Mouse (Mus musculus) liver, embryonic 16.5 days (tissue): ENCODE results near the gene Rnf208. TPM values are rescaled to one million over a fixed set of nuclear protein-coding genes. Genes with fewer than 3 reads are reported as not detected.

Experiments
- ATAC-seq: fragments of 200-750 bp; cut with Nextera tagmentation; 2 replicates; pipeline ENCODE4 v1.8.0; 2017; ENCODE audit warnings: low read depth, mild to moderate bottlenecking, moderate number of reproducible peaks, moderate library complexity
- H3K27ac ChIP-seq: fragments of 300-500 bp; sonication (generic); 2 replicates; pipeline ENCODE4 v1.5.1; 2014; ENCODE audit warnings: mild to moderate bottlenecking, low read length
- H3K27me3 ChIP-seq: fragments of 300-500 bp; sonication (generic); 2 replicates; pipeline ENCODE4 v1.6.1; 2014; ENCODE audit warnings: low read depth, low read length, mixed read lengths; ENCODE audit not compliant: control insufficient read depth, insufficient read depth
- H3K36me3 ChIP-seq: fragments of 300-500 bp; sonication (generic); 2 replicates; pipeline ENCODE4 v1.6.1; 2014; ENCODE audit warnings: mild to moderate bottlenecking; ENCODE audit not compliant: control insufficient read depth, insufficient read depth
- H3K4me1 ChIP-seq: fragments of 300-500 bp; sonication (generic); 2 replicates; pipeline ENCODE4 v1.6.1; 2014; ENCODE audit warnings: low read depth, low read length, mixed read lengths; ENCODE audit not compliant: control insufficient read depth
- H3K4me2 ChIP-seq: fragments of 300-500 bp; sonication (generic); 2 replicates; pipeline ENCODE4 v1.6.1; 2014; ENCODE audit warnings: low read depth, low read length, mixed read lengths
- H3K4me3 ChIP-seq: fragments of 300-500 bp; sonication (generic); 2 replicates; pipeline ENCODE4 v1.5.1; 2014; ENCODE audit warnings: low read depth, mild to moderate bottlenecking, low read length
- H3K9ac ChIP-seq: fragments of 300-500 bp; sonication (generic); 2 replicates; pipeline ENCODE4 v1.6.1; 2014; ENCODE audit warnings: low read depth, low read length
- H3K9me3 ChIP-seq: fragments of 300-500 bp; sonication (generic); replicated peaks from 2 replicates; pipeline ENCODE4 v1.6.1; 2016; ENCODE audit warnings: low read length; ENCODE audit not compliant: control insufficient read depth
- WGBS: fragments of 180-500 bp; shearing (Covaris S2); extraction: QIAGEN DNeasy Blood & Tissue Kit; methylation state at CpG from one replicate; pipeline ENCODE4 v1.1.7; 2014; ENCODE audit not compliant: insufficient replicate concordance; 5-methylcytosine and 5-hydroxymethylcytosine counted together
- polyA plus RNA-seq: library from polyadenylated mRNA; unstranded; fragments of >200 nt; fragmentation: Nextera tagmentation; extraction: Ambion mirVana; gene quantifications from 2 replicates; pipeline ENCODE4 v1.2.1, GENCODE M21; 2015

Gene Rnf208
- polyA plus RNA-seq, 1 experiment from 2014 or later, result 0.77 TPM

- Histone ChIP-seq H3K27me3 (no peaks in the 10 kb centered on the region), H3K4me2 (peak overlapping the region; percentile 24; the same call in 1 of the 2 replicates), H3K27ac (no peak overlapping the region), H3K4me3 (no peak overlapping the region), H3K36me3 (no peaks in the 10 kb centered on the region; the same call in 1 of the 2 replicates), H3K4me1 (peaks cover 56% of the 10 kb centered on the region), H3K9ac (0 out of 2 replicates have a peak overlapping the region, but pooled peaks have one; percentile 3), H3K9me3 (no peaks in the 10 kb centered on the region)
- ATAC-seq, result no peak
- 62% methylated on average over 5 of the region's 5 CpGs for WGBS
Observed at GRCm38 (mm10) chr2:25264286-25264660, 22.2 kb downstream of the Rnf208 start.

- WGBS, result 61% methylated on average over 3 of the region's 3 CpGs
- ATAC-seq, result no peak
- no peaks in the 10 kb centered on the region for H3K27me3 ChIP-seq
- peak overlapping the region; percentile 24; the same call in 1 of the 2 replicates for H3K4me2 ChIP-seq
- no peaks in the 10 kb centered on the region; the same call in 1 of the 2 replicates for H3K36me3 ChIP-seq
- H3K4me3 ChIP-seq, result no peak overlapping the region
- H3K4me1 ChIP-seq, result peaks cover 56% of the 10 kb centered on the region
- H3K9ac ChIP-seq, result no peak overlapping the region
- H3K9me3 ChIP-seq, result no peaks in the 10 kb centered on the region
- no peak overlapping the region for H3K27ac ChIP-seq
Observed at GRCm38 (mm10) chr2:25264851-25265250, 22.8 kb downstream of the Rnf208 start.

GRCm38 (mm10) chr2:25265897-25266656 lies 24.0 kb downstream of the Rnf208 start:
- ATAC-seq, result no peak
- H3K27ac ChIP-seq, result peak overlapping the region; percentile 25
- peak overlapping the region; percentile 39 for H3K4me2 ChIP-seq
- H3K27me3 ChIP-seq, result no peaks in the 10 kb centered on the region
- WGBS, result 39% methylated on average over 6 of the region's 6 CpGs
- peak overlapping the region; percentile 37; the same call in 1 of the 2 replicates for H3K9ac ChIP-seq
- peaks cover 9% of the 10 kb centered on the region for H3K36me3 ChIP-seq
- H3K4me1 ChIP-seq, result peaks cover 63% of the 10 kb centered on the region
- H3K9me3 ChIP-seq, result no peaks in the 10 kb centered on the region
- peak overlapping the region; percentile 2; the same call in 1 of the 2 replicates for H3K4me3 ChIP-seq

- no peak for ATAC-seq
- H3K27me3 ChIP-seq, result no peaks in the 10 kb centered on the region
- no peak overlapping the region for H3K4me3 ChIP-seq
- H3K9me3 ChIP-seq, result no peaks in the 10 kb centered on the region
- H3K4me1 ChIP-seq, result peaks cover 68% of the 10 kb centered on the region
- H3K4me2 ChIP-seq, result peak overlapping the region; percentile 39; the same call in 1 of the 2 replicates
- 50% methylated on average over 2 of the region's 2 CpGs for WGBS
- H3K36me3 ChIP-seq, result peaks cover 9% of the 10 kb centered on the region
- H3K27ac ChIP-seq, result peak overlapping the region; percentile 8
- no peak overlapping the region for H3K9ac ChIP-seq
Observed at GRCm38 (mm10) chr2:25266720-25267119, 24.7 kb downstream of the Rnf208 start.

GRCm38 (mm10) chr2:25267241-25267640 lies 25.2 kb downstream of the Rnf208 start:
- Histone ChIP-seq H3K9ac (no peak overlapping the region), H3K4me3 (no peak overlapping the region), H3K27ac (peak overlapping the region; percentile 8), H3K27me3 (no peaks in the 10 kb centered on the region), H3K4me2 (no peak overlapping the region), H3K36me3 (peaks cover 9% of the 10 kb centered on the region), H3K9me3 (no peaks in the 10 kb centered on the region), H3K4me1 (peaks cover 64% of the 10 kb centered on the region)
- no peak for ATAC-seq

- no peak overlapping the region for H3K4me3 ChIP-seq
- no peak overlapping the region for H3K9ac ChIP-seq
- peaks cover 9% of the 10 kb centered on the region for H3K36me3 ChIP-seq
- no peak for ATAC-seq
- peaks cover 65% of the 10 kb centered on the region for H3K4me1 ChIP-seq
- no peak overlapping the region for H3K4me2 ChIP-seq
- H3K27ac ChIP-seq, result no peak overlapping the region; the same call in 1 of the 2 replicates
- H3K9me3 ChIP-seq, result no peaks in the 10 kb centered on the region
- H3K27me3 ChIP-seq, result no peaks in the 10 kb centered on the region
- 69% methylated on average over 4 of the region's 4 CpGs for WGBS
Observed at GRCm38 (mm10) chr2:25267746-25268309, 25.8 kb downstream of the Rnf208 start.

- H3K27ac ChIP-seq, result peak within 1 kb of the TSS; percentile 89
- H3K9ac ChIP-seq, result peak within 1 kb of the TSS; percentile 96
- WGBS, result under 1% methylated on average over 55 of the region's 55 CpGs
- H3K27me3 ChIP-seq, result no peaks in the 10 kb centered on the region
- H3K4me1 ChIP-seq, result peaks cover 35% of the 10 kb centered on the region
- ATAC-seq, result peak; percentile 97
- no peaks in the 10 kb centered on the region for H3K9me3 ChIP-seq
- H3K4me3 ChIP-seq, result peak within 1 kb of the TSS; percentile 96
- peaks cover 21% of the 10 kb centered on the region for H3K36me3 ChIP-seq
- H3K4me2 ChIP-seq, result peak within 1 kb of the TSS; percentile 82
Observed at GRCm38 (mm10) chr2:25271827-25272511, 29.9 kb downstream of the Rnf208 start, which contains the start of the genes Ssna1 and Anapc2. Gene Ssna1, minus strand, starts transcription at chr2:25272438. Gene Anapc2, plus strand, starts transcription at chr2:25272478.

GRCm38 (mm10) chr2:25272515-25272914 lies 30.5 kb downstream of the Rnf208 start:
- under 1% methylated on average over 27 of the region's 29 CpGs for WGBS
- peak; percentile 17; the same call in 1 of the 2 replicates for ATAC-seq
- H3K9me3 ChIP-seq, result no peaks in the 10 kb centered on the region
- H3K27ac ChIP-seq, result peak overlapping the region; percentile 73
- peaks cover 22% of the 10 kb centered on the region for H3K36me3 ChIP-seq
- H3K4me3 ChIP-seq, result peak overlapping the region; percentile 96
- H3K4me1 ChIP-seq, result peaks cover 29% of the 10 kb centered on the region
- peak overlapping the region; percentile 82 for H3K4me2 ChIP-seq
- H3K27me3 ChIP-seq, result no peaks in the 10 kb centered on the region
- H3K9ac ChIP-seq, result peak overlapping the region; percentile 89
